Mouse (Mus musculus): ENCODE measurements around the gene Ipo11. TPM values are rescaled to one million over a fixed set of nuclear protein-coding genes. Genes with fewer than 3 reads are reported as not detected.

Gene Ipo11
- polyA plus RNA-seq, 1 experiment from 2014 or later: 61.1 TPM

GRCm38 (mm10) chr13:106808821-106809220, 127.9 kb downstream of the Ipo11 start:
- no peaks in the 10 kb centered on the region for H3K9me3 ChIP-seq
- WGBS: 73% methylated on average over 6 of the region's 6 CpGs
- ATAC-seq (ENCODE audit: borderline replicate concordance, extremely low read depth, low FRiP score, low TSS enrichment): no peak
- H3K27me3 ChIP-seq: no peaks in the 10 kb centered on the region
- H3K9ac ChIP-seq: no peak overlapping the region
- H3K4me3 ChIP-seq: no peak overlapping the region
- no peaks in the 10 kb centered on the region for H3K4me1 ChIP-seq
- no peak overlapping the region for H3K4me2 ChIP-seq
- H3K36me3 ChIP-seq: peaks cover 6% of the 10 kb centered on the region
- no peak overlapping the region for H3K27ac ChIP-seq

GRCm38 (mm10) chr13:106808315-106808714, 128.4 kb downstream of the Ipo11 start:
- WGBS: 95% methylated on average over 2 of the region's 2 CpGs
- Histone ChIP-seq H3K9ac (no peak overlapping the region), H3K27ac (no peak overlapping the region), H3K4me1 (no peaks in the 10 kb centered on the region), H3K4me2 (no peak overlapping the region), H3K4me3 (no peak overlapping the region), H3K36me3 (peaks cover 6% of the 10 kb centered on the region), H3K9me3 (no peaks in the 10 kb centered on the region), H3K27me3 (no peaks in the 10 kb centered on the region)
- ATAC-seq (ENCODE audit: borderline replicate concordance, extremely low read depth, low FRiP score, low TSS enrichment): no peak

GRCm38 (mm10) chr13:106807303-106807702, 129.5 kb downstream of the Ipo11 start:
- peaks cover 6% of the 10 kb centered on the region for H3K36me3 ChIP-seq
- no peak overlapping the region for H3K27ac ChIP-seq
- no peaks in the 10 kb centered on the region for H3K27me3 ChIP-seq
- H3K4me2 ChIP-seq: no peak overlapping the region
- H3K9me3 ChIP-seq: no peaks in the 10 kb centered on the region
- no peaks in the 10 kb centered on the region for H3K4me1 ChIP-seq
- no peak overlapping the region for H3K4me3 ChIP-seq
- no peak overlapping the region for H3K9ac ChIP-seq
- ATAC-seq (ENCODE audit: borderline replicate concordance, extremely low read depth, low FRiP score, low TSS enrichment): no peak
- 75% methylated on average over 5 of the region's 5 CpGs for WGBS

GRCm38 (mm10) chr13:106805146-106805545, 131.6 kb downstream of the Ipo11 start:
- Histone ChIP-seq H3K36me3 (no peaks in the 10 kb centered on the region; the same call in 1 of the 2 replicates), H3K4me1 (no peaks in the 10 kb centered on the region), H3K27me3 (no peaks in the 10 kb centered on the region), H3K4me3 (no peak overlapping the region), H3K9me3 (no peaks in the 10 kb centered on the region), H3K9ac (no peak overlapping the region), H3K4me2 (no peak overlapping the region), H3K27ac (no peak overlapping the region)
- no peak for ATAC-seq (ENCODE audit: borderline replicate concordance, extremely low read depth, low FRiP score, low TSS enrichment)
- WGBS: 88% methylated on average over 5 of the region's 5 CpGs

- no peaks in the 10 kb centered on the region for H3K9me3 ChIP-seq
- no peak overlapping the region for H3K4me3 ChIP-seq
- H3K4me2 ChIP-seq: no peak overlapping the region
- WGBS: 43% methylated on average over 3 of the region's 3 CpGs
- H3K36me3 ChIP-seq: peaks cover 20% of the 10 kb centered on the region
- no peaks in the 10 kb centered on the region for H3K4me1 ChIP-seq
- no peak overlapping the region for H3K9ac ChIP-seq
- H3K27ac ChIP-seq: no peak overlapping the region
- no peak for ATAC-seq (ENCODE audit: borderline replicate concordance, extremely low read depth, low FRiP score, low TSS enrichment)
- H3K27me3 ChIP-seq: no peaks in the 10 kb centered on the region
Observed at GRCm38 (mm10) chr13:106798026-106798425, 138.7 kb downstream of the Ipo11 start.

- WGBS: 94% methylated on average over 7 of the region's 7 CpGs
- H3K9ac ChIP-seq: no peak overlapping the region
- peaks cover 2% of the 10 kb centered on the region; the same call in 1 of the 2 replicates for H3K9me3 ChIP-seq
- no peak overlapping the region for H3K27ac ChIP-seq
- no peaks in the 10 kb centered on the region for H3K27me3 ChIP-seq
- H3K4me3 ChIP-seq: no peak overlapping the region
- H3K36me3 ChIP-seq: peaks cover 4% of the 10 kb centered on the region; the same call in 1 of the 2 replicates
- H3K4me1 ChIP-seq: no peaks in the 10 kb centered on the region
- ATAC-seq (ENCODE audit: borderline replicate concordance, extremely low read depth, low FRiP score, low TSS enrichment): no peak
- H3K4me2 ChIP-seq: no peak overlapping the region
Observed at GRCm38 (mm10) chr13:106788817-106789216, 147.9 kb downstream of the Ipo11 start.

- ATAC-seq (ENCODE audit: borderline replicate concordance, extremely low read depth, low FRiP score, low TSS enrichment): no peak
- 84% methylated on average over 10 of the region's 10 CpGs for WGBS
Observed at GRCm38 (mm10) chr13:106768807-106769206, 168.0 kb downstream of the Ipo11 start.

GRCm38 (mm10) chr13:106762611-106763010, 174.1 kb downstream of the Ipo11 start:
- 38% methylated on average over 1 of the region's 1 CpGs for whole genome bisulfite sequencing

More at GRCm38 (mm10) chr13:106768807-106769206, 168.0 kb downstream of the Ipo11 start:
- no peak overlapping the region for H3K9ac ChIP-seq
- H3K4me3 ChIP-seq: no peak overlapping the region
- H3K27me3 ChIP-seq: no peaks in the 10 kb centered on the region
- H3K4me1 ChIP-seq: no peaks in the 10 kb centered on the region
- H3K27ac ChIP-seq: no peak overlapping the region
- no peaks in the 10 kb centered on the region for H3K36me3 ChIP-seq
- H3K9me3 ChIP-seq: no peaks in the 10 kb centered on the region
- H3K4me2 ChIP-seq: no peak overlapping the region

GRCm38 (mm10) chr13:106761661-106762060, 175.1 kb downstream of the Ipo11 start:
- no peak overlapping the region for H3K9ac ChIP-seq
- H3K9me3 ChIP-seq: no peaks in the 10 kb centered on the region
- H3K4me2 ChIP-seq: no peak overlapping the region
- H3K36me3 ChIP-seq: no peaks in the 10 kb centered on the region
- H3K27ac ChIP-seq: no peak overlapping the region
- no peak for ATAC-seq (ENCODE audit: borderline replicate concordance, extremely low read depth, low FRiP score, low TSS enrichment)
- H3K4me3 ChIP-seq: no peak overlapping the region
- no peaks in the 10 kb centered on the region for H3K27me3 ChIP-seq
- H3K4me1 ChIP-seq: peaks cover 10% of the 10 kb centered on the region; the same call in 1 of the 2 replicates
- WGBS: 92% methylated on average over 1 of the region's 1 CpGs

More at GRCm38 (mm10) chr13:106762611-106763010, 174.1 kb downstream of the Ipo11 start:
- Histone ChIP-seq H3K9me3 (no peaks in the 10 kb centered on the region), H3K27me3 (no peaks in the 10 kb centered on the region), H3K36me3 (no peaks in the 10 kb centered on the region), H3K9ac (no peak overlapping the region), H3K4me3 (no peak overlapping the region), H3K27ac (no peak overlapping the region), H3K4me1 (peaks cover 10% of the 10 kb centered on the region; the same call in 1 of the 2 replicates), H3K4me2 (no peak overlapping the region)
- no peak for ATAC-seq (ENCODE audit: borderline replicate concordance, extremely low read depth, low FRiP score, low TSS enrichment)

GRCm38 (mm10) chr13:106760232-106760875, 176.4 kb downstream of the Ipo11 start:
- 26% methylated on average over 14 of the region's 14 CpGs for WGBS
- H3K9ac ChIP-seq: no peak overlapping the region
- no peaks in the 10 kb centered on the region for H3K27me3 ChIP-seq
- H3K36me3 ChIP-seq: no peaks in the 10 kb centered on the region
- H3K27ac ChIP-seq: peak overlapping the region; percentile 53
- ATAC-seq (ENCODE audit: borderline replicate concordance, extremely low read depth, low FRiP score, low TSS enrichment): peak; percentile 62
- H3K4me2 ChIP-seq: peak overlapping the region; percentile 26; the same call in 1 of the 2 replicates
- H3K4me3 ChIP-seq: no peak overlapping the region
- H3K9me3 ChIP-seq: no peaks in the 10 kb centered on the region
- peaks cover 10% of the 10 kb centered on the region; the same call in 1 of the 2 replicates for H3K4me1 ChIP-seq

- no peak overlapping the region for H3K27ac ChIP-seq
- H3K36me3 ChIP-seq: no peaks in the 10 kb centered on the region
- no peak for ATAC-seq (ENCODE audit: borderline replicate concordance, extremely low read depth, low FRiP score, low TSS enrichment)
- no peak overlapping the region for H3K4me3 ChIP-seq
- no peak overlapping the region for H3K9ac ChIP-seq
- WGBS: 68% methylated on average over 5 of the region's 5 CpGs
- H3K4me1 ChIP-seq: peaks cover 10% of the 10 kb centered on the region; the same call in 1 of the 2 replicates
- H3K9me3 ChIP-seq: no peaks in the 10 kb centered on the region
- H3K4me2 ChIP-seq: no peak overlapping the region
- no peaks in the 10 kb centered on the region for H3K27me3 ChIP-seq
Observed at GRCm38 (mm10) chr13:106755892-106756291, 180.9 kb downstream of the Ipo11 start.

- H3K27me3 ChIP-seq: no peaks in the 10 kb centered on the region
- 74% methylated on average over 3 of the region's 3 CpGs for WGBS
- no peak for ATAC-seq (ENCODE audit: borderline replicate concordance, extremely low read depth, low FRiP score, low TSS enrichment)
- no peaks in the 10 kb centered on the region for H3K4me1 ChIP-seq
- no peak overlapping the region for H3K9ac ChIP-seq
- H3K27ac ChIP-seq: no peak overlapping the region
- no peaks in the 10 kb centered on the region for H3K9me3 ChIP-seq
- no peaks in the 10 kb centered on the region for H3K36me3 ChIP-seq
- no peak overlapping the region for H3K4me2 ChIP-seq
- H3K4me3 ChIP-seq: no peak overlapping the region
Observed at GRCm38 (mm10) chr13:106754216-106754615, 182.5 kb downstream of the Ipo11 start.
